Mouse (Mus musculus) liver, adult 2 months (tissue): ENCODE results near the gene Bdnf.

Experiments
- CTCF ChIP-seq: fragments of 200-500 bp; IDR thresholded peaks from 2 replicates; pipeline ENCODE4 v1.5.1; 2011; ENCODE audit warnings: low read depth, low read length, control low read depth
- POLR2A ChIP-seq: fragments of 200-500 bp; IDR thresholded peaks from 2 replicates; pipeline ENCODE4 v1.6.1; 2011; ENCODE audit warnings: low read length, control low read depth; ENCODE audit not compliant: insufficient read depth; ENCODE audit errors: extremely low read depth

- TF ChIP-seq POLR2A (no peak), CTCF (no peak)
Observed at GRCm38 (mm10) chr2:109738331-109738730, 63.8 kb downstream of the Bdnf start.
